ENCODE assay signal across 23 mouse cellular contexts in genomic region chr19:29823456-29824010, GRCm38 (mm10). TPM values are rescaled to one million over a fixed set of nuclear protein-coding genes. Genes with fewer than 3 reads are reported as not detected.
DNase-seq lines count a peak whose midpoint lies in the region; ATAC-seq and TF ChIP-seq lines count a peak whose summit lies in the region.
"Had no signal": no experiment of that assay in that cellular context is flagged by ENCODE, and none has a peak within 500 bp of the region (broad histone marks: within the 10 kb centered on the region; RNA-seq: fewer than 3 reads in every experiment).

No protein-coding gene starts in this region.

- H3K4me2 ChIP-seq in liver, postnatal 0 days (ENCODE audit: low read depth, low read length) = no peak overlapping the region
- no peak overlapping the region for H3K4me2 ChIP-seq in kidney, embryonic 15.5 days
- no peak overlapping the region for H3K4me2 ChIP-seq in midbrain, embryonic 11.5 days
- H3K4me2 ChIP-seq in midbrain, embryonic 13.5 days (replicated peaks) = no peak overlapping the region
- H3K4me2 ChIP-seq: forebrain, embryonic 13.5 days; heart, embryonic 15.5 days; hindbrain, embryonic 12.5 days; limb, embryonic 12.5 days; lung, embryonic 15.5 days; neural tube, embryonic 12.5 days had no signal

- no peak overlapping the region; the same call in 1 of the 2 replicates for H3K27ac ChIP-seq in kidney, adult 2 months (ENCODE audit: insufficient read depth, low read depth, low read length)
- peak overlapping the region; percentile 55; the same call in 1 of the 2 replicates for H3K27ac ChIP-seq in liver, postnatal 0 days (ENCODE audit: low read depth)
- peak overlapping the region; percentile 76 for H3K27ac ChIP-seq in kidney, embryonic 15.5 days
- peak overlapping the region; percentile 42; the same call in 1 of the 2 replicates for H3K27ac ChIP-seq in small intestine, adult 2 months (ENCODE audit: insufficient read depth, low read depth, low read length)
- H3K27ac ChIP-seq in midbrain, embryonic 11.5 days (ENCODE audit: low read depth, low read length) = no peak overlapping the region
- H3K27ac ChIP-seq in midbrain, embryonic 13.5 days = no peak overlapping the region
- H3K27ac ChIP-seq: forebrain, embryonic 13.5 days; heart, embryonic 10.5 days; heart, embryonic 15.5 days; hindbrain, embryonic 12.5 days; limb, embryonic 12.5 days; liver, embryonic 14.5 days; lung, embryonic 15.5 days; midbrain, embryonic 10.5 days; neural tube, embryonic 12.5 days had no signal

- no peak overlapping the region for H3K4me3 ChIP-seq in kidney, adult 2 months (ENCODE audit: insufficient read depth, low read depth, low read length)
- H3K4me3 ChIP-seq in liver, postnatal 0 days (ENCODE audit: low read depth, low read length) = no peak overlapping the region
- H3K4me3 ChIP-seq in kidney, embryonic 15.5 days (replicated peaks) = no peak overlapping the region
- H3K4me3 ChIP-seq in small intestine, adult 2 months (ENCODE audit: low read depth, low read length) = no peak overlapping the region
- H3K4me3 ChIP-seq in midbrain, embryonic 11.5 days (ENCODE audit: low read depth, low read length) = no peak overlapping the region
- no peak overlapping the region for H3K4me3 ChIP-seq in midbrain, embryonic 13.5 days (replicated peaks)
- H3K4me3 ChIP-seq: forebrain, embryonic 13.5 days; heart, embryonic 10.5 days; heart, embryonic 15.5 days; hindbrain, embryonic 12.5 days; limb, embryonic 12.5 days; lung, embryonic 15.5 days; midbrain, embryonic 10.5 days; myocyte; neural tube, embryonic 12.5 days had no signal

- 54% methylated on average over 12 of the region's 12 CpGs for WGBS in kidney, adult 2 months
- 57% methylated on average over 12 of the region's 12 CpGs for WGBS in liver, postnatal 0 days (ENCODE audit: insufficient replicate concordance)
- 55% methylated on average over 12 of the region's 12 CpGs for WGBS in kidney, embryonic 15.5 days
- 53% methylated on average over 12 of the region's 12 CpGs for WGBS in small intestine, adult 2 months
- 69% methylated on average over 12 of the region's 12 CpGs for WGBS in midbrain, embryonic 11.5 days
- WGBS in midbrain, embryonic 13.5 days = 69% methylated on average over 12 of the region's 12 CpGs

- TF ChIP-seq EP300 in liver, postnatal 0 days (IDR thresholded peaks at IDR 0.05; ENCODE audit: low read depth) = no peak

- no peak for TF ChIP-seq CTCF in kidney, adult 2 months (conservative IDR thresholded peaks at IDR 0.05; ENCODE audit: insufficient read depth, insufficient read length, low read depth, low read length)
- no peak for TF ChIP-seq CTCF in liver, postnatal 0 days (IDR thresholded peaks at IDR 0.05; ENCODE audit: low read depth)
- TF ChIP-seq CTCF in small intestine, adult 2 months (IDR thresholded peaks at IDR 0.05; ENCODE audit: extremely low read depth, insufficient read length, insufficient replicate concordance, low read depth, low read length) = no peak

- no peaks in the 10 kb centered on the region; the same call in 1 of the 2 replicates for H3K4me1 ChIP-seq in kidney, adult 2 months (ENCODE audit: control insufficient read depth, insufficient read depth, low read length)
- peaks cover 10% of the 10 kb centered on the region for H3K4me1 ChIP-seq in liver, postnatal 0 days (ENCODE audit: insufficient read depth)
- peaks cover 16% of the 10 kb centered on the region; the same call in 1 of the 2 replicates for H3K4me1 ChIP-seq in kidney, embryonic 15.5 days
- peaks cover 8% of the 10 kb centered on the region; the same call in 1 of the 2 replicates for H3K4me1 ChIP-seq in small intestine, adult 2 months (ENCODE audit: control insufficient read depth, insufficient read depth, insufficient read length, low read length)
- H3K4me1 ChIP-seq in midbrain, embryonic 11.5 days (ENCODE audit: control insufficient read depth, insufficient read depth, low read length) = no peaks in the 10 kb centered on the region
- no peaks in the 10 kb centered on the region for H3K4me1 ChIP-seq in midbrain, embryonic 13.5 days (replicated peaks)
- H3K4me1 ChIP-seq: forebrain, embryonic 13.5 days; heart, embryonic 10.5 days; heart, embryonic 15.5 days; hindbrain, embryonic 12.5 days; limb, embryonic 12.5 days; lung, embryonic 15.5 days; midbrain, embryonic 10.5 days; neural tube, embryonic 12.5 days had no signal

- no peaks in the 10 kb centered on the region for H3K27me3 ChIP-seq in kidney, adult 2 months (replicated peaks; ENCODE audit: control insufficient read depth, insufficient read depth, low read length)
- H3K27me3 ChIP-seq in liver, postnatal 0 days (ENCODE audit: insufficient read depth, low read length) = no peaks in the 10 kb centered on the region
- no peaks in the 10 kb centered on the region for H3K27me3 ChIP-seq in kidney, embryonic 15.5 days
- no peaks in the 10 kb centered on the region for H3K27me3 ChIP-seq in small intestine, adult 2 months (ENCODE audit: control insufficient read depth, insufficient read depth, low read length)
- H3K27me3 ChIP-seq in midbrain, embryonic 11.5 days (ENCODE audit: control insufficient read depth, insufficient read depth, low read length) = no peaks in the 10 kb centered on the region
- H3K27me3 ChIP-seq in midbrain, embryonic 13.5 days = no peaks in the 10 kb centered on the region
- H3K27me3 ChIP-seq: heart, embryonic 15.5 days; hindbrain, embryonic 12.5 days; limb, embryonic 12.5 days; neural tube, embryonic 12.5 days had no signal

- no peaks in the 10 kb centered on the region for H3K36me3 ChIP-seq in kidney, adult 2 months (ENCODE audit: control insufficient read depth, insufficient read depth, low read length)
- H3K36me3 ChIP-seq in liver, postnatal 0 days (replicated peaks; ENCODE audit: insufficient read depth, low read length) = no peaks in the 10 kb centered on the region
- no peaks in the 10 kb centered on the region for H3K36me3 ChIP-seq in kidney, embryonic 15.5 days
- no peaks in the 10 kb centered on the region for H3K36me3 ChIP-seq in small intestine, adult 2 months (ENCODE audit: control insufficient read depth, insufficient read depth, low read length)
- H3K36me3 ChIP-seq in midbrain, embryonic 11.5 days (ENCODE audit: control insufficient read depth, insufficient read depth, low read length) = no peaks in the 10 kb centered on the region
- no peaks in the 10 kb centered on the region for H3K36me3 ChIP-seq in midbrain, embryonic 13.5 days
- H3K36me3 ChIP-seq: heart, embryonic 10.5 days; heart, embryonic 15.5 days; hindbrain, embryonic 12.5 days; limb, embryonic 12.5 days; lung, embryonic 15.5 days; midbrain, embryonic 10.5 days; neural tube, embryonic 12.5 days had no signal

- no peak for TF ChIP-seq POLR2A in kidney, adult 2 months (IDR thresholded peaks at IDR 0.05; ENCODE audit: low read depth, low read length)
- TF ChIP-seq POLR2A in small intestine, adult 2 months (IDR thresholded peaks at IDR 0.05; ENCODE audit: low read depth, low read length) = no peak

- no peak overlapping the region for H3K9ac ChIP-seq in liver, postnatal 0 days (replicated peaks)
- no peak overlapping the region for H3K9ac ChIP-seq in kidney, embryonic 15.5 days
- no peak overlapping the region for H3K9ac ChIP-seq in midbrain, embryonic 11.5 days (ENCODE audit: low read length)
- H3K9ac ChIP-seq in midbrain, embryonic 13.5 days (replicated peaks) = no peak overlapping the region
- H3K9ac ChIP-seq: forebrain, embryonic 13.5 days; heart, embryonic 15.5 days; hindbrain, embryonic 12.5 days; limb, embryonic 12.5 days; liver, embryonic 14.5 days; lung, embryonic 15.5 days; neural tube, embryonic 12.5 days had no signal

- peak; percentile 37 for DNase-seq in kidney, adult 2 months
- DNase-seq in kidney, postnatal 10 days = no peak
- DNase-seq in liver, postnatal 0 days = peak; percentile 34
- DNase-seq in liver = no peak
- DNase-seq in midbrain, embryonic 11.5 days (ENCODE audit: low spot score, missing footprints) = no peak
- DNase-seq: cerebellum, adult 8-10 months; layer of hippocampus, adult 9-11 months; right cerebral cortex, adult 18-20 months had no signal

- ATAC-seq in liver, postnatal 0 days = peak; percentile 82
- ATAC-seq in kidney, embryonic 15.5 days (replicated peaks; ENCODE audit: low FRiP score) = peak; percentile 53; the same call in 1 of the 2 replicates
- no peak for ATAC-seq in midbrain, embryonic 11.5 days (ENCODE audit: low FRiP score)
- ATAC-seq in midbrain, embryonic 13.5 days = no peak
- ATAC-seq: activated CD4-positive, CD25-positive, alpha-beta regulatory T cell, adult 4 months; CD4-positive, CD25-positive, alpha-beta regulatory T cell, adult 4 months had no signal

- H3K9me3 ChIP-seq in liver, postnatal 0 days (ENCODE audit: low read length) = no peaks in the 10 kb centered on the region
- no peaks in the 10 kb centered on the region for H3K9me3 ChIP-seq in kidney, embryonic 15.5 days (replicated peaks)
- H3K9me3 ChIP-seq in midbrain, embryonic 11.5 days (ENCODE audit: control insufficient read depth, low read length) = no peaks in the 10 kb centered on the region
- H3K9me3 ChIP-seq in midbrain, embryonic 13.5 days = no peaks in the 10 kb centered on the region
- H3K9me3 ChIP-seq: forebrain, embryonic 13.5 days; heart, embryonic 10.5 days; heart, embryonic 15.5 days; hindbrain, embryonic 12.5 days; limb, embryonic 12.5 days; lung, embryonic 15.5 days; midbrain, embryonic 10.5 days; neural tube, embryonic 12.5 days had no signal

RNA-seq across cellular contexts. Expression of gene Ranbp6, which starts 10.8 kb away (rescaled TPM):
- polyA plus RNA-seq in kidney, adult 2 months (2012; rRNA removed) = 1.9 and 2.5 TPM in 2 replicates
- 3.8 and 3.9 TPM in 2 replicates for polyA plus RNA-seq in liver, postnatal 0 days (2015; fragmentation: Nextera tagmentation; extraction: Ambion mirVana)
- polyA plus RNA-seq in kidney, embryonic 15.5 days (2015; fragmentation: Nextera tagmentation; extraction: Ambion mirVana) = 17.3 and 17.4 TPM in 2 replicates
- 0.20 and 0.42 TPM in 2 replicates for polyA plus RNA-seq in small intestine, adult 2 months (2012; rRNA removed)
- polyA plus RNA-seq in midbrain, embryonic 11.5 days (2014; fragmentation: Nextera tagmentation; extraction: Ambion mirVana) = 47.8 and 49.2 TPM in 2 replicates
- polyA plus RNA-seq in midbrain, embryonic 13.5 days (2015; fragmentation: Nextera tagmentation; extraction: Ambion mirVana) = 46.4 and 50.1 TPM in 2 replicates

RNA-seq across cellular contexts. Expression of gene 9930021J03Rik, which starts 17.7 kb away (rescaled TPM):
- 7.4 TPM in 2 replicates for polyA plus RNA-seq in kidney, adult 2 months (2012; rRNA removed)
- 1.4 TPM in 2 replicates for polyA plus RNA-seq in liver, postnatal 0 days (2015; fragmentation: Nextera tagmentation; extraction: Ambion mirVana)
- 5.6 and 5.7 TPM in 2 replicates for polyA plus RNA-seq in kidney, embryonic 15.5 days (2015; fragmentation: Nextera tagmentation; extraction: Ambion mirVana)
- 1.3 and 2.8 TPM in 2 replicates for polyA plus RNA-seq in small intestine, adult 2 months (2012; rRNA removed)
- polyA plus RNA-seq in midbrain, embryonic 11.5 days (2014; fragmentation: Nextera tagmentation; extraction: Ambion mirVana) = 7.7 and 8.0 TPM in 2 replicates
- 7.6 and 7.7 TPM in 2 replicates for polyA plus RNA-seq in midbrain, embryonic 13.5 days (2015; fragmentation: Nextera tagmentation; extraction: Ambion mirVana)

Comparison
In these comparisons a context has a peak if more than half of its experiments do, and no peak if none do; other contexts are left out.
1. DNase-seq: peak in kidney, adult 2 months (single experiment) and liver, postnatal 0 days (single experiment); none in kidney, postnatal 10 days (single experiment), liver (single experiment) and midbrain, embryonic 11.5 days (single experiment).
2. H3K27ac ChIP-seq: peak in liver, postnatal 0 days (single experiment), kidney, embryonic 15.5 days (single experiment) and small intestine, adult 2 months (single experiment); none in kidney, adult 2 months (single experiment), midbrain, embryonic 11.5 days (single experiment) and midbrain, embryonic 13.5 days (single experiment).
3. ATAC-seq: peak in liver, postnatal 0 days (single experiment) and kidney, embryonic 15.5 days (single experiment); none in midbrain, embryonic 11.5 days (single experiment) and midbrain, embryonic 13.5 days (single experiment).